Mouse (Mus musculus) E14TG2a.4 (cell line): Measurements from ENCODE around the gene Adgrl3.

Experiments
- CTCF ChIP-seq: conservative IDR thresholded peaks from 2 replicates; pipeline ENCODE4 v1.5.1; 2014; ENCODE audit warnings: low read length
- NANOG ChIP-seq: IDR thresholded peaks from 2 replicates; pipeline ENCODE4 v1.6.1; 2014; ENCODE audit warnings: borderline replicate concordance, low read length, mixed read lengths

DNA sequence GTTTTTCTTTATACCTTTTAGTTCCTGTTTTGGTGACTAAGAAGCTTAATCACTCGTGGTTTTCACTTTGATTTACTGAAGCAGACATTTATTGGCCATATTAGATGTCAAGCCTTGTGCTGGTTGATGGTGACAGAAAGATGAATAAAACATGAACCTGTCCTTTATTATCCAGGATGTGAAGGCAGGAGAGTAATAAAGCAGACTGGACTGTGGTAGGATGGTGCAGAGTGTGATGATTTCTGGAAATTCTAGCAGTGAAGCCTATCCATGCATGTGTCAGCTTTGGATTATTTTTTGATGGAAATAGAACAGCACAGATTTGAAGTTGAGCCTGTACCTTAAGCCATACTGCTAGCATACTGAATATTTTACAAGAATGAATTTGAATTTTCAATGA, 265.7 kb downstream of the Adgrl3 start:
- no peak for TF ChIP-seq CTCF
- TF ChIP-seq NANOG = no peak
